Mouse (Mus musculus): Measurements from ENCODE around the gene Ap1s3.
A peak's percentile ranks its signal among the peaks of the same experiment; 100 is the strongest.

Ap1s3 gene

GRCm38 (mm10) chr1:79671543-79672337 is at the start of gene Ap1s3:
Ap1s3 (minus strand) TSS chr1:79671972.
- DNase-seq: peak; percentile 83

GRCm38 (mm10) chr1:79714152-79714923 is 42.6 kb upstream of the Ap1s3 start:
- peak; percentile 74 for DNase-seq

GRCm38 (mm10) chr1:79713081-79713480 is 41.3 kb upstream of the Ap1s3 start:
- peak; percentile 60 for DNase-seq

- peak; percentile 35 for DNase-seq
These were observed 39.7 kb upstream of the Ap1s3 start for GRCm38 (mm10) chr1:79711147-79712126.

DNA sequence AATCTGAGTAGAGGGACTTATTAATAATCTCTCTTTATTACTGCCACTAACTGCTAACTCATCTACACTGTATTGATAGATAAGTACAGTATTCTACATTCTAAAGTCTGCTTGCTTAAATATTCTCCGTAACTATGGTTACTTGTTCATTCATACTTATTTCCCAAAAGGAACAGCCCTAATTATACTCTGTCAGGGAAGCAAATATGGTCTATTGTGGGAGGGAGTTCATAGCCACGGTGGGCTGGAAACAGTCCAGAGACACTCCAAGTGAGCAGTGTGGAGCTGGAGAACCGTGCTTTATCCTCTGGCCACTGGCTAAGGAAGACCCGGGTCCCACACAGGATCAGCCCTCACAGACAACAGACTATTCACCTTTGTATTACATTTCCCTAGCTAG is 38.9 kb upstream of the Ap1s3 start:
- DNase-seq: no peak

GRCm38 (mm10) chr1:79710216-79710615 is 38.4 kb upstream of the Ap1s3 start:
- DNase-seq: no peak

- DNase-seq: no peak
These were observed 35.6 kb upstream of the Ap1s3 start for GRCm38 (mm10) chr1:79707383-79707782.

DNA sequence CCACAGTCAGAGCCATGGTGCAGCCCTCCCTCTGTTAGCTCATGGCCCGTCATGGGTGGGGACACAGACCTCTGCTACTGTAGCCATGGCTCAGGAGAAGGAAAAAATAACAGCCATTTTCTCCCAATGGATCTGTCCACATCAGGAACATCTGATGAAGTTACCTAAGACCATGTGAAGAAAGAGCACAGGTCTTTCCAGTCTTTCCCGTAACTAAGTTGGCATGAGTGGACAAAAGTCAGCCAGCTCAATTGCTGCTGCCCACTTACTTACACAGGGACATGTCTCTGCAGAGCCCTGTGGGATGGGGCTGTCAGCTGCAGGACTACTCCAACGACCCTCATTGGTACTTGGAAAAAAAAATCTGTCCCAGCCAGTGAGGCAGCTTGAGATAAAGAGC is 34.9 kb upstream of the Ap1s3 start:
- no peak for DNase-seq

GRCm38 (mm10) chr1:79704672-79705071 is 32.9 kb upstream of the Ap1s3 start:
- DNase-seq: no peak

GRCm38 (mm10) chr1:79703520-79703919 is 31.7 kb upstream of the Ap1s3 start:
- no peak for DNase-seq

DNA sequence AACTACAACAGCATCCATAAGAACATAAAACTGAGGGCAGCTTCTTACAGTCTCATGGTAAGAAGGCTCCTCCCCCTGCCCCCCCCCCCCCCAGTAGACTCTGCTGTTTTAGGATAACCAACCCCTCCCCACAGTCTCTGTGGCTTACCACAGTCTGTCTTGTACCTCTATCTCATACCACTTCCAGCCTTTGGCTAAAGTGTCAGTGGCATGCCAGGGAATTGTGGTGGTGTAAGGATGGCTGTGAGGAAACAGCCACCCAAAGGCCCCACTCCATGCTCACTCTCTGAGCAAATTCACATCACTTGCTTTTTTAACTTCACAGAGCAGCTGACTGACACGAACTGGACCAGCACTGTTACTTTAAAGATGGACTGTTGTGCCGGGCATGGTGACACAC is 26.7 kb upstream of the Ap1s3 start:
- no peak for DNase-seq

- DNase-seq: no peak
These were observed 25.6 kb upstream of the Ap1s3 start for GRCm38 (mm10) chr1:79697382-79697781.

- DNase-seq: no peak
These were observed 25.2 kb upstream of the Ap1s3 start for GRCm38 (mm10) chr1:79696933-79697332.

GRCm38 (mm10) chr1:79692482-79692881 is 20.7 kb upstream of the Ap1s3 start:
- no peak for DNase-seq

DNA sequence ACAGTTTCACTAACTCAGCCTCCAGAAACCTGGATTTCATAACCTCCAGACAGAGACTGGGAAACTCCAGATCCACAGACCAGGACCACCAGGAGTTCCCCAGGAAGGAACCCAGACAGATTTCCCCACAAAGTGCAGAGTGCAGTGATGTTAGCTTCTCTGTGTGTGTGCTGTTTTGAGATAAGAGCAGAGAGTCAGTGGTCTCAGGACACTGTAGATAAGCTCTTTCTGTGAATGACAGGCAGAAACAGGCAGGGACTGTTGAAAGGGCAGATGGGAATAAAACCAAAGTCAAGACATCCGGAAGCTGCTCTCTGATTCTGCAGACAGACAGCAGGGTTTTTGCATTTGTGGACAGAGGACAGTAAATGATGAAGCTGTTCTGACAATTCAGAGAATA is 15.5 kb upstream of the Ap1s3 start:
- DNase-seq: no peak

DNA sequence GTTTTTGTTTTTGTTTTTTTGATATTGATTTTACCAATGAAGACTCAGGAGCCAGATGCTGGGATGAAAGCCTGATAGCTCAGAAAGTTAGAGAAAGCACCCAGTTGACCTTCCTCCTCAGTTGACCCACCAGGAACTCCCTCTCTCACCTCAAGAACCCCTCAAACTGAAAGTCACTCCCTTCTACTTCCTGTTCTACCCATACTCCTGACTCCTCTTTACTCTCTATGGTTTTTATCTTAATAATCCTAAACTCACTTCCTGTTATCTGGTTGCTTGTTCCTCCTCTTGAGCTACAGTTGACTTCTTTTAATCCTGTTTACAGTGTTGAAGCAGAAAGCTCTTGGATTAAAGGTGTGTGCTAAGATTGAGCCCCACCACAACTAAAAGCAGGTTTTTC is 12.3 kb upstream of the Ap1s3 start:
- DNase-seq: no peak

- no peak for DNase-seq
These were observed 11.2 kb upstream of the Ap1s3 start for GRCm38 (mm10) chr1:79682936-79683335.

DNA sequence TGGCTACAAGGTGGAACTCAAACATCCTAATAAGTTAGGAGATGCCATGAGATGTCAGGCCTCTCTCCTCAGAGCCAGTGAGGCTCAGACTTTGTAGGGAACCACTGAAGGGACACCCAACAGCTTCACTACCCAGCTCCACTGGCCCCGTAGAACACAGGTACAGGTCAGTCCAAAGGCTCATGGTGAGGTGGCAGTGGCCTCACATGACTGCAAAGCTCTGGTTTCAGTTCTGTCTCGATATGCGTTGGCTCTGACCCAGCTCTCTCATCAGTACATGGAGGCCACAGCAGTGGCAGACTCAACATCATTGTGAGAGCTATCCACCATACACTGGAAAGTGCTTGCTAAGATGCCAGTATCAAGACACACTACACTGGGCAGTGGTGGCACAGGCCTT is 9.0 kb upstream of the Ap1s3 start:
- DNase-seq: no peak

- DNase-seq: no peak
These were observed 6.4 kb upstream of the Ap1s3 start for GRCm38 (mm10) chr1:79678117-79678684.

DNA sequence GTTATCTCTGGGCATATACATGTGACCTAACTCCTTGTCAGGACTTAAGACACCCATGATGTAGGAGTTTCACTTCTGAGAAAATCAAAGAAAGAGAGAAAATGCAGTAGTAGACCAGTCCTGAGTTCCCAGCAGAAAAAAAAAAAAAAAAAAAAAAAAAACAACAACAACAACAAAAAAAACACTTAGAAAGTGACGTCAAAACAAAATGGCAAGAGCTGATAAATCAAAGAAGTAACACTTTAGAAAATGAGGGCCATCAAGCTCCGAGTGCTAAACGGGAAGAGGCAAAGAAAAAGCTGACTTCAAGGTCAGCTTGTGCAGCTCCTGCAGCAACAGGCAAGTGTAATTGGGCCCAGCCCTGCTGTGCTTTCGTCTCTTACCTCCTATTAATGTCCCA is 3.9 kb upstream of the Ap1s3 start:
- no peak for DNase-seq

GRCm38 (mm10) chr1:79671196-79671542 is 603 bp downstream of the Ap1s3 start:
- no peak for DNase-seq

GRCm38 (mm10) chr1:79669419-79669974 is 2.3 kb downstream of the Ap1s3 start:
- DNase-seq: no peak

All from kidney, adult 11 months (tissue).